Mouse (Mus musculus) thymus, adult 18-20 months (tissue): ENCODE measurements around the gene Ahnak.
A peak's percentile ranks its signal among the peaks of the same experiment; 100 is the strongest.
"Not testable (repeated sequence)": the region's sequence is repeated elsewhere in the genome, so short reads cannot be mapped to it uniquely, and the experiment has no call there.

Source experiments
- DNase-seq, 2 experiments: peaks; one replicate each; pipeline ENCODE4 v3.0.0; 2022; ENCODE audit warnings: mixed read lengths in 2 of 2

Ahnak gene

DNA sequence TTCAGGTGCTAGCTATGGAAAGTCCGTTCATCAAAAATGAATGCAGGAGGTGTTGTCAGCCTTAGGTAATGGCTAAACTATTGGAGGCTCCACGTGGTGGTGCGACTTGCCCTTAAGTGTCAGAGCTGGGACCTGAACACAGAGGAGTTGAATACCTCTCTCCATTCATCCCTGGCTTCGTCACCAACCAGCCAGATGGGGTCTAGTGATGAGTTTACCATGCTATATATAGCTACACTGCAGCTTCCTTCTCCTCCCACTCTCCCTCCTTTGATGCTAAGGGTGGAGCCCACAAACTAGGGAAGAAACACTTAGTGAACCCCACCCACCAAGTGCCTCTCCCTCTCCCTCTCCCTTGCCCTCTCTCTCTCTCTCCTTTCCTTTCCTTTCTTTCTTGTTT is 55.2 kb downstream of the Ahnak start:
- DNase-seq, result peak in 1 of 2 experiments; percentile 33

DNA sequence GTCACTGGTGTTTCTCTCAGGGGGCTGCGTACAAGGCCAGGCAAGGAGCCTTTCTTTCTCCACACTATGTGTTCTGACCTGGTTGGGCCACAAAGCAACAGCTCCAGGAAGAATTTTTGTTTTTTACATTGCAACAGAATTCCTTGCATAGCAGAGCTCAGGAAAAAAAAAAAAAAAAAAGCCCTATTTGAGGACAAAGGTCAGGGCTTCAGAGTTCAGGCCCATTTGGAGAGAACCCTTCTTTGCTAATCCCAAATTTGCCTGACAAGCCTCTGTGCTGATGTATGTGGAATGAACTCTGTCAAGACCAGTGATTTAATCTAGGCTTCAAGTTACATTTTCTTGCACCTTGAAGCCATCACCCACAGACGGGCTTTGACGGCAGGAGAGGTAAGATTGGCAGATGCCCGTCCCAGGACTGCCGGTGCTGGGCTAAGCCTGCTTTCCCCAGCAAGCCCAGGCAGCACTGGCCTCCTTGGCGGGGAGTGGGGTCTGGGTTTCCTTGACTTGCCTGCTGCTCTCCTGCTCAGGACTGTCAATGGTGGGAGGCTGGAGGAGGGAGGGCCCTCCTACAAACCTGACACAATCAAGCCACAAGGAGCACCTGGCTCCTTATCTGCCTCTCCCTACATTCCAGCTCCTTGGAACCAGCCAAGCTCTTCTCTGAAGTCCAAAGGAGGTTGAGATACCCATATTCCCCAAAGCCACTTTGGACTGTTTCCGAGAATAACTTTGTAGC is 58.3 kb downstream of the Ahnak start:
- DNase-seq, result no peak

DNA sequence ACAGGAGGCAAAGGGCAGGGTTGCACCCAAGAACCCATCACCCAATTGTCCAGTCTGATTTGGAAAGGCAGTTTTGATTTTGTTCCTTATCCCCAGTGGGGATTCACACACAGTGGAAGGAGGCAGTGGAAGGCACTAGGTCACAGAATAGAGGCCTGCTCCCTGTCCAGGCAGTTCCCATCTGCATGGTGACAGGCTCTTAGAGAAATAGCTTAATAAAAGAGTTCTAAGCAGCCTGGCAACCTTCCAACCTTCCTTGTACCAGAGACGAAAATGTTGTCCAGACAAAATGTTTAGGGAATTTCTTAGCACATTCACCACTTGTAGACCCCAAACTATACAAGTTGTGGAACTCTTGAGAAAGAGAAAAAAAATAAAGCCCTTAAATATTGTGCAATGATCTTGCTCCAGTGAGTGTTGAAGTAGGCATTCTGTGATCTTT is 58.9 kb downstream of the Ahnak start:
- no peak for DNase-seq

DNA sequence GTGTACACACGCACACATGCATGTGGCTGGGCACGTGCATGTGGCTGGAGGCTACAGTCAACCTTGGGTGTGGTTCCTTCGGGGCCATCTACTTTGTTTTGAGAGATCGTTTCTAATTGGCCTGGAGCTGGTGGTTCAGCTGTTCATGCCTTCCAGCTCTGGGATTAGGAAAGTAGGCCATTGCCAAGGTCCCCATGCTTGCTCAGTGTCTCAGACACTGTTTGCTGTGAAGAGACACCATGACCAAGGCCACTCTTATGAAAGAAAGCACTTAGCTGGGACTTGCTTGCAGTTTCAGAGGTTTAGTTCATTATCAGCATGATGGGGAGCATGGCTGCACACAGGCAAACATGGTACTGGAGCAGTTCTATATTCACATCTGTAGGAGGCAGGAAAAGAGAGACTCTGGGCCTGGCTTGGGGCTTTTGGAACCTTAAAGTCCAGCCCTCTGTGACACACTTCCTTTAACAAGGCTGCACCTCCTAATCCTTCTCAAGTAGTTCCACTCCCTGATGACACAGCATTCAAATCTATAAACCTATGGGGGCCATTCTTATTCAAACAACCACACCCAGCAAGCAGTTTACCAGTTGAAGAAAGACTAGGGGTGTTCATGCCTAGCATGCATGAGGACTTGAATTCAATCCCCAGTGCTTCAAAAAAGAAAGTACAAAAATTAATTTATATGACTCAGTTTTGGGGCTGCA is 60.0 kb downstream of the Ahnak start:
- DNase-seq, result no peak

DNA sequence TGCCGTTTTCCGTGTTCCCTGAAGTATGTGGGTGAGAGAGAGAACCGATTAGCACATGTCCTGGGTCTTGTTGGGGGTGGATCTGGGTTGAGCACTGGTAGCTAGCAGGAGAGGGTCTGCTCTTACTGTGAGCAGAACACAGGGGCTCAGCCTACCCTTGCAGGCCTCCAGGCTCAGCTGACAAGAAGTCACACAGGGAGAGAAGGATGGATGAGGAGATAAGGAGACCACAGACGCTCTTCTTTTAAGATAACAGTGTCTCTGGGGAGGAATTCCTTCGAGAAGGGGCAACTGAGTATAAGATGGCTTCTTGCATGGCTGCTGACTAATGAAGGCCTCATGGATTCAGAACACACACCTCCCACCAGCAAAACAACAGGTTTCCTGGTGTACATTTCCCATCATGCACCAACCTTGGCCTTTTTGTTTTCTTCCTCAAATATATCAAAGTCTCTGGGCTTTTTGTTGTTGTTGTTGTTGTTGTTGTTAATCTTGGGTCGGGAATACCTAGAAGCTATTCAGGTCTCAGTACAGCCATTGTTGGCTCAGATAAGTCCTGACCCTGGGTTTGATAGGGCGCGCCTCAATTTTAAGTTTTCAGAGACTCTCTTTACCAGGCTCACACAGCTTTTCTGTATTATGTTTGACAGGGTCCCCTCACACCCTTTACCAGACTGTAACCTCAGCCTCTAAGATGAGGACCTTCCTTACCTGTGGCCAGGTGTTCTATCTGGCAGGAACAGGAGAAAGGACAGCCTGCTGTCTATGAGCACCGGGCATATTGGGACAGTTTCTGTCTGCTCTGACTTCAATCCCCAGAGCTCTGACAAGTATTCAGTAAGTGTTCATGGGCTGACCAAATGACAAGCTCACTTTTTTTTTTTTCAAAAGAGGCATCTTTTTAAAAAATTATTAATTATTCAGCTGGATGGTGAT is 61.5 kb downstream of the Ahnak start:
- no peak for DNase-seq

DNA sequence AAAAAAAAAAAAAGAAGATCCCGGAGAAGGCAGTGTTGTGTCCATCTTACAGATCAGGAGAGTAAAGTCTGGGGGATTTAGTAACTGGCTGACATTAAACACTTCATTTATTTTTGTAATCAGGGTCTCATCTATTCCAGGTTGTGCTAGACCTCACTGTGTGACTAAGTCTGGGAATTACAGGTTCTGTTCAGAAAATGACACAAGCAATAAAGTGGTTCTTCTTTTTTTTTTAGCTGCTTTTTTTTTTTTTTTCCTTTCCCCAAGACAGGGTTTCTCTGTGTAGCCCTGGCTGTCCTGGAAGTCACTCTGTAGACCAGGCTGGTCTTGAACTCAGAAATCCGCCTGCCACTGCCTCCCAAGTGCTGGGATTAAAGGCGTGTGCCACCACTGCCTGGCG is 62.9 kb downstream of the Ahnak start:
- not testable (repeated sequence) for DNase-seq

DNA sequence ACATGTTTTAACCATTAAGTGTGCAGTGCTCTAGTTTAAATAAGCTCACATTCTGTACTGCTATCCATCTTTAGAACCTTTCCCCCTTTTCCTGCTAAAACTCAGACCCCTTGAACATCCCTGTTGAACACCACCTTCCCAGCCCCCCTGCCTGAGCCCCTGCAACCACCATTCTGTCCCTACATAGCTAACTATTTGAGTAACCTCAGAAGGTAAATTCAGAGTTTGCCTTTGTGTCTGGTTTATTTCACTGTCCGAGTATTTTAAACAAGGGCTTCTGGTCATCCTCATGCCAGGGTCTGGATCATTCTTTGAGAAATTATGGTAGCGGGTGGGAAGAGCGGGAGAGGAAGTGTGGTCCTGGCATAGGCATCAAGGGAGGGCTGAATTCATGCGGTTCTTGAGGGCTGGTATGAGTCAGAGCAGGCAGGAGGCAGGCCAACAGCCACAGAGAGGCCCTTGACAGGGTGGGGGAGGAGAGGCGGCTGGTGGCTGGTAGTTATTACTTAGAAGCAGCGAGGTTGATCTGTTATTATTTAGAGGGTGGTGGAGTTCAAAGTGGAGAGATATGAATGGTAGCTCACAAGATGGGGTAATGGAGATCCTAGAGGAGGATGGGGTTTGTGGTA is 63.8 kb downstream of the Ahnak start:
- no peak for DNase-seq

DNA sequence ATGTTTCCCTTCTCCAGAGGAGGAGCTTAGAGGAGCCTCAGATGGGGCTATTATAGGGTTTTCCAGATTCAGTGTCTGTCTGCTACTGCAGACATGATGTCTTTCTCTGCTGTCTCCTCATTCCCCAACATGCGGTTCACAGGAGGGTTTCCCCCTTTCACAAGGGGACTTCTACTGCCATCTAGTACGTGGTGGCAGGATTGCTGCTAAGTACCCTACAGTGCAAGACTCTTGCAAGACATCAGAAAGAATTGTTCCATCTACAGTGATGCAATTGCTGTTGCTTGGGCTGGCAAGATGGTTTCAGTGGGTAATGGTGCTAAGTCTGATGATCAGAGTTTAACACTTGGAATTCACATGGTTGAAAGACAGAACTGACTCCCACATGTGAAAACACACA is 66.1 kb downstream of the Ahnak start:
- DNase-seq, result peak in 1 of 2 experiments; percentile 49

DNA sequence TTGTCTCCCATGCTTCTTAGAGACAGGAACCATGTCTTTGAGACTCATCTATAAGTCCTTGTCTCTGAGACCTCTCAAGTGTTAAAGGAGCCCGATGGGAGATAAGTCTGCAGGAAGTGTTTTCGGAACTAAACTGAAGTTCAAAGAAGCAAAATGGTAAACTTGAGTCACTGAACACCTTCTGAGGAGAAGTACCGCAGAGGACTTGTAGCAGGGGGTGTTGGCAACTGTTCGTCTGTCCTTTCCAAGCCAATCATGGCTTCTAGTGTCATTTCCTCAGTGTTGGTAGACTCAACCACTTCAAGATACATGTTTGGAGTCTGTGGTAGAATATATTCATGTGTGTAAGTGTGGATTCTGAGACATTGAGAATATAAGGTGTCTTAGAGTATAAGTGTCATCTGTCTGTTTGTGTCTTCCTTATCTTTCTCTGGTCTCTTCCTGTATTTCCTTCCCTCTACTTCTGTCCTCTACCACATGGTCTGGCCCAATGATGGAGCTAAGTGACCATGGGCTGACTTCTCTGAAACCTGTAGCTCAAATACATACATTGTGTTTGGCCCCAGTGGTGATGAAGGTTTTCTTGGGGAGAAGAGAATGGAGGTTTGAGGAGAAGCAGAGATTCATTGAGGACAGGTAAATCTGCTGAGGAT is 66.7 kb downstream of the Ahnak start:
- DNase-seq, result no peak

DNA sequence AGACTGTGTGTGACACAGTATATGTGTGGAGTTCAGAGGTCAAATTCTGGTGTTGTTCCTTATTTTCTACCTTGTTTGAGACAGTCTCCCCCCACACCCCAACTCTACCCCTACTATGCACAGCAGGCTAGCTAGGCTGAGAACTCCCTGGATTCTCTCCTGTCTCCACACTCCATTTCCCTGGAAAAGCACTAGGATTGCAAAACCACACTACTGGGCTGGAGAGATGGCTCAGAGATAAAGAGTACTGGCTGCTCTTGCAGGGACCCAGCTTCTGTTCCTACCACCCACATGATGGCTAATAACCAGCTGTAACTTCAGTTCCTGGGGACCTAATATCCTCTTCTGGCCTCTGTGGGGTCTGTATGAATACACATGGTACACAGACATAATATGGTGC is 68.6 kb downstream of the Ahnak start:
- DNase-seq, result no peak

DNA sequence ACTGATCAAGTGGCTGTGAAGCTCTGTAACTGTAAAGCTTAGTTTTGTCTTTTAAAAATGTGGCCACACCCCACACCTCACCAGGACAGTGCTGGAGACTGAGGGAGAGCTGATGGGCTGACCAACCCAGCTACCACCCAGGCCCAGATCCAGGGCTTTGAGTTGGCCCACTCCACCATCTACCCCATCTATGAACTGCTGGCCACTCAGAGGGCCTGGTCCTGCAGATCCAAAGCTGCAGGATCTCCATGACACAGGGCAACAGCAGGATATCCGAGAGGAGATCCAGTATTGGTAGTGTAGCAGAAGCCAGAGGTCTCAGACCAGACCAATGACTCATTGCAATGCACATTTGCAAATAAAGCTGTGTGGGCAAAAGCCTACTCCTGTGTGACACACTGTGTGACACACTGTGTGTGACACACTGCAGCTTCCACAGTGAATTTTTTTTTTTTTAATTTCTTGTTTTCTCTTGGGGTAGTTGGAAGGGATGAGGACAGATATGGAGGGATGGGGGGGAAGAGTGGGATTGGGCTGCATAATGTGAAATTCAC is 69.3 kb downstream of the Ahnak start:
- DNase-seq, result no peak

DNA sequence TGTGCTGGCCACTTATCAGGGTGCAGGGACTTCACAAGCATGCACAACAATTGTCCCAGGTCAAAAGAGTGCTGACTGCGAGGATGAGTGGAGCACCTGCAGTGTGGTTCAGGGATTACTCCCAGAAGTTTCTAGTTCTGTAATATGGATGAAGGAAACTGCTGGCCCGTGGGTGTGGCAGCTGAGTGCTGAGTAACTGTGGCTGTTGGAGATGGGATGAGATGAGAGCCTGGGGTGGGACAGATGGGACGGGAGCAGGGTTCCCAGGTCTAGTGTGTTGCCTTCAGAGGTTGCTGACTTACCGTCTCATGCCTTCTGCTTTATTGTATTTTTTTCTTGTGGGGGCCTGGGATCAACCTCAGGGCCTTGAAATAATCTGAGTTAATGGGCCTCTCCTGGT is 69.9 kb downstream of the Ahnak start:
- DNase-seq, result no peak

DNA sequence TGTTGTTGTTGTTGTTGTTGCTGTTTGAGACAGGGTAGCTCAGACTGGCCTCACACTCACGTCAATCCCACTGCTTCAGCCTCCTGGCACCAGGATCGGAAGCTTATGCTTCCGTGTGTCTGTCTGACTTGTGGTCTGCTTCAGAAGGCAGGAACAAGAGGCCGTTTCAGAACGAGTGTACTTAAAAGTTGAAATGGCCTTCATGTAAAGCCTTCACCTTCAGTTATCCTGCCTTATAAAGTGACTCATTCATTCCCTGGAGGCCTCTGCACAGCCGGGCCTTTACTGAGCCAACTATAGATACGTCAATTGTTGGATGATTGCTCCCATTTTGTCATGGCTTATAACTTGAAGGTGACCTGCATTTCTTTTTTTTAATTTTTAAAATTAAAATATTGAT is 70.3 kb downstream of the Ahnak start:
- no peak for DNase-seq

DNA sequence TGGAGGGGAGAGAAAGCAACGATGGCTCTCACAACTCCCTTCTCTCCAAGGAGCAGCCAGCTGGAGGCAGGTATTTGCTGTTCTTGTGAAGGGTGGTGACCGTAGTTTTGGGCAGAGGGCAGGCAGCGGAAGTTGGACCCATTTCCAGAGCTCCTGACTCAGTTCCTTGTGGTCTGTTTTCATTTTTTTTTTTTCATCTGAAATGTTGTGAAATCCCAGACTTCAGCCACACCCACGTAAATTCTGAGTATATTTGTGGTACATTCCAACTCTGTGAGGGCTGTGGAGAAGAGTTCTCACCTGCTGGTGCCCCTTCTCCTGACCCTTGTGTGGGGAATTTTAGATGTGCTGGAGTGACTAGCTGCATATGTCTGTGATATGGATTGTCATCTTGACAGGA is 71.0 kb downstream of the Ahnak start:
- DNase-seq, result no peak

DNA sequence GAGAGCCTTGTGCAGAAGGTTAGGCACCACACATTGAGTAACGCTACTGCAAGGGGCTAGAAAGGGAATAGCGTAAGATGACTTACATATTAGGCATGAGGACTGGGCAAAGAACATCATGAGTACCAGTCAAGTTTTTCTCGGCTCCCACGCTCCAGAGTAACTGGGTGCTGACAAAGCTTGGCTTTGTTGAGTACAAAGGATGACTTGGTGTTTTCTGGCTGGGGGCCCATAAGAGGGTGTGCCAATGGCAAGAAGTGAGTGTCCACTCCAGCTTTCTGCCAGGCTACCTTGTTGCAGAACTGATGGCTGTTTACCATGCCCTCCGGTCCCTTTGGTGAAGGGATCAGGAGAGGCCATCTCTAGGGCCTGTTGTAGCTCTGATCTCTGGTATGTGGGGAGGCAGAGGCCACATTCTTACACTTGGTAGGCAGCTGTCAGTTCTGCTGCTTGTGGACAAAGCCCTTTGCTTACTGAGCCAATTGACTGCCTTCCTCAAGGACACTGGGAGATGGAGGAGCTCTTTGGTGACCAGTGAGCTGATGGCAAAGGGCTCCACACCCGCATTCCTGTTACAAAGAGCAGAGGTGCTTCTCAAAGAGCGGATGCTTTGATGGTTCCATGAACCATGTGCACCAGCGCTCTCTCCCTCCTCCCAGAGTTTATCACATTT is 72.3 kb downstream of the Ahnak start:
- no peak for DNase-seq

DNA sequence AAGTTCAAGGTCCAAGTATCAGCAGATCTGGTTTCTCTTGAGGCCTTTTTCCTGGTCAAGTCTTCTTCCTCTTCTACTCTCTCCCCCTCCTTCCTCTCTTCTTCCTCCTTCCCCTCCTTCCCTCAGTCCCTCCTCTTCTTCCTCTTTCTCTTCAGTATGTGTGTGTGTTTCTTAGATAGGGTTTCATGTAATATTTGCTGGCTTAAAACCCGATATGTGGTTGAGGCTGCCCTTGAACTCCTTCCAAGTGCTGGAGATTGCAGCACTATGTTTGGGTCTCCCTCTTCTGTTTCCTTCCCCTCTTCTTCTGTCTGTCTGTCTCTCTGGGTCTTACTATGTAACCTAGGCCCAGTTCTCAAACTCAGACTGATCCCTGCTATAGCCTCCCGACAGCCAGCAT is 73.7 kb downstream of the Ahnak start:
- no peak for DNase-seq

DNA sequence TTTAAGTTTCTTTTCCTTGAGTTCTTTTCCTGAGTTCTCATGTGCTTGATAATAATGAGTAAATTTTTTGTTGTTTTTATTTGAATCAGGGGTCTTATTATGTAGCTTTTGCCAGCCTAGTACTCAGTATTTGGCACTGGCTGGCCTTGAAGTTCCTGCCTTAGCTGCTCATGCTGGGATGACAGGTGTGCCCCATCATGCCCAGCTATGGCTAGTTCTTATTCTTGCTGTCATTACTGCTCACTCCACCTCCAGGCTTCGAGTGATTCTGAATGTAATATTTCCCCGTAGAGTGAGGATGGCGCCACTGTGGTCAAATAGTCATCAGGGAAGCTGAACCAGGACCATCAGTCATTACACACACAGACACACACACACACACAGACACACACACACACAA is 74.7 kb downstream of the Ahnak start:
- no peak for DNase-seq

DNA sequence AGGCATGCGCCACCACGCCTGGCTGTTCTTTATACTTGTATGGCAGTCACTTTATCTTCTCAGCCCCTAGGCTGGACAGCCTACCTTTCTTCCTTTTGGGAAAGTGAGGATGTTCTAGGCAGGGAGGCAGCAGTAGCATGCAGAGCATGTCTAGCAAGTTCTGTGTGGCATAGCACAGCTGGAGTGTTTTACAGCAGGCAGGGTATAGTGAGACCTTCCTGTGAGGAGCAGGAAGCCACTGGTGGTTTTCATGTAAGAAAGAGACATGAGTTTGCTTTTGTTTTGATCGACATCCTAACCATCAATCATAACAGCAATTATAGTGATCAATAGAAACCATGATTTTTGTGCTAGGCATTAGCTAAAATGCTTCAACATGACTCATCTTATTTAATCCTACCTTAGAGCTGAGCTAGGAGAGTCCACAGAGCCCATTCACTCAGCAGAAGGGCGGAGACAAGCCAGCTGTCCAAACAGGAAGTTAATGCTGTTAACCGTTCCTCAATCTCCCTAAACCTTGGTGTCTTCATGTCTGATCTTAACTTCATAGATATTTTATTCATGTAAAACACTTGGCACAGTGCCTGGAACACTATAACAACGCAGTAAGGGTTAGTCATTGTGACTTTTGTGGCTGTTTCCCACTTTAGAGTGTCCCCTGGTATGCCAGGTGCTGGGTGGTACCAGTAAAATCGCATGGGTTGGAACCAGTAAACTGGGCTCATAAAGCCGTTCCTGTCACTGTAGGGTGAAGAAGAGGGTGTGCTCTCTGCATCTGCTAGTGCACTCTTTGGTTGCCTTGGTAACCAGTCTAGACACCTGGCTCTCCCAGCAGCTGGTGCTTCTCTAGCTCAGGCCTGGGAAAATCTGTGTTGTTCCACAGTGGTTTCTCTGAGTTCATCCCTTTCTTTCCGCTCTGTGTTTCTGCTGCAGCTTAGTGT is 76.8 kb downstream of the Ahnak start:
- DNase-seq, result peak in 1 of 2 experiments; percentile 54

DNA sequence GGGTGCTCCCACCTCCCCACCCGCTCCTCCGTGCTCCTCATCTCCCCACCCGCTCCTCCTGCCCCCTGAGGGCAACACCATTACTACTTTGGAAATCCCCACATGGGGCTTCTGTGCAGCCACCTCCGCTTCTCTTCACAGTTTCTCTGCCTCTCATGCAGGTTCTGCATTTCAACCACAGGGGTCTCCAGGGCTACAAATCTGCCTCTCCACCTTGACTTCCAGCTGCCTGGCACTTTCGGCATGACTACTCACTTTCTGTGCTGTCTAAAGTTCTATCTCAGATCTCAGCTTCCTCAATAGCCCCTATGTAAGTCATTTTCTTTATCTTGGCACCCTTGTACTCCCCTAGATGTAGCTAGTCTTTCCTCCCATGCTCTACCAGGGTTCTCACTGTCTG is 78.2 kb downstream of the Ahnak start:
- DNase-seq, result no peak

DNA sequence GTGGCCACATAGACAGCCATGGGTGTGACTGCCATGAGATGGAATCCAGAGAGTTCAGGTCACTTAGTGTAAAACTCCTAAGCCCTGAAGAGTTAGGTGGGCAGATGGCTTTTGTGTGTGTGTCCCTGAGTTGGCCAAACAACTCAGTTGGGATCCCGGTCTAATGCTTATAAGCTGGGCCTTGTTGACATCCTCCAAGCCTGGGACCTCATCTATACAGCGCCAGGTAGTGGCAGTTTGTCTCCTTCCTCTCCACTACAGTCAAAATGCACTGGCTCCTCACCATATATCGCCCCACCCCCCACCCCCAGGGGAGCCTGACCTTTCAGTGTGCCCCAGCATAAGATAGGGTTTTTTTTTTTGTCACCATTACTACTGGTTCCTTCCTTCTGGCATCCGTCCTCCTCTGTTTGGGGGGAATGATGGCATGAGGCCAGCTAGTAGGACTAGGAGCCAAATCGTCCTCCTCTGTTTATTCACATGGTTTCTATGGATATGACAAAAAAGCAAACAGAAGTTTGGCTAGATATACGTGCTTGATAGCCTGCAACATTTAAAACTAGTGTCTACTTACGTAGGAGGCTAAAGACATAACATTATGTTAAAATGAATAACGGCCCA is 80.7 kb downstream of the Ahnak start:
- DNase-seq, result no peak
